Mouse (Mus musculus): ENCODE results near the gene Cdk5. TPM values are rescaled to one million over a fixed set of nuclear protein-coding genes. Genes with fewer than 3 reads are reported as not detected.

Gene Cdk5
- polyA plus RNA-seq, 2 experiments from 2014 or later: 54.8 to 58.3 TPM

DNA sequence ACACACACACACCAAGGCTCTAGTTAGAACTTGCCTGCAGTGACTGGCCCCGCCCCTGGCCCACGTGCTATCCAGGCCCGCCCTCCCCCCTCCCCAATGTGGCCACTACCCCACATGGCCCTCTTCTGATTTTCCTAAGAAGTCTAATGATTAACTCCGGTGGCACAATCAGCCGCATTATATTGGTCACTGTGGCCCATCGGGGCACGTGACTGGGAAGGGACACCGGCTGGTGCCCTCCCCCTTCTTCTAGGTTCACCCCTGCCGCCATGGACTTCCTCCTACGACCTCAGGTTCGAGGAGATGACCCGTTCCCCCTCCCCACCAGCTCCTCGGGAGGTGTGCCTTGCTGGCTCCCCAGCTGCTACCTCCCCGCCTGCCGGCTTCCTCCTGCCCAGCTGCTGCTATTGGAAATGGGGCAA, 4.7 kb upstream of the Cdk5 start:
- ATAC-seq: no peak

DNA sequence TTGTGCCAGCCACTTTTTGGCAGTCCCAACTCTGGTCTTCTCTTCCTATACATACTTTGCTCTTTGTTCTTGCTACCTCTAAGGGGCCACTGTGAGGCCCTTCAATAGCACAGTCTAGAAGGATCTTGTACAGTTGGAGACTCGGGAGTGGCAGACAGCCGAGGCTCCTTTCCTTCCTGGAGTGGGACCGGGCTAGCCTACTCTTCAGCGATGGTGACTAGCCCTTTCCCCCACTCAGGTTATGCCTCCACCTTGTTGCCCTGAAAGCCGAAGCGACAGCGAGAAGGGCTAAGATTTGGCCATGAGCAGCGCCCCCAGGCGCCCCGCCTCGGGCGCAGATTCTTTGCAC, 3.9 kb upstream of the Cdk5 start:
- ATAC-seq: no peak

DNA sequence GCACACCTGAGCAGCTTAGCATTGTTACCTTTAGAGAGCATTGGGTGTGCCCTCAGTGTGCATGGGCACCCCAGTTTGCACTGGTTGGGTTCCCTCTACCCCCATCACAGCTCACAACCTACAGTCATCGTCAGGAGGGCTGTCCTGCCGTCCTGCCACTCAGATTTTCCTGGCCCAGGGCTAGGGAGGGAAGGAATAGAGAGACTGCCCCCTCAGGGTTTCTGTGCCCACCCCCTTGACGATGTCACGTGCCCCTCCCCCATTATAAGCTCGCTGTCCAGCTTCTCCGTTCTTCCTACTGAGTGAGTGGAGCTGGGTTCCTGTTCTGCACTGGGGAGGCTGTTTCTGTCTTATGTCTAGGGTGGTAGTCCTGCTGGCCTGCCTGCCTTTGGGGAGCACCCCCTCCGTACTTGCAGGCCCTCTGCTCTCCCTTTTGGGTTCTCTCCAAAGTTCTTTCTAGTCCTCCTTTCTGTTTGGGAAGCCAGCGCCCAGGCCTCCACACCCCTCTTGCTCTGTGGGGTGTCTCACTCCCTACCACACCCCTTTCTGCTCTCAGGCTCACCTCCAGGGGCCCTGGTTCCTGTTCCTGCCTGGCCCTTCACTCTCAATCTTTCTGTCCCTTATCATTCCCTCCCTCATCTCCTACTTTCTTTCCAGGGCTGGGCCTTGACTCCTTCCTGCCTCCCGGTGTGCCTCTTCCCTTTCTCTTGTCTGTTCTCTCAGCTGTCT, 3.4 kb upstream of the Cdk5 start:
- no peak for ATAC-seq

DNA sequence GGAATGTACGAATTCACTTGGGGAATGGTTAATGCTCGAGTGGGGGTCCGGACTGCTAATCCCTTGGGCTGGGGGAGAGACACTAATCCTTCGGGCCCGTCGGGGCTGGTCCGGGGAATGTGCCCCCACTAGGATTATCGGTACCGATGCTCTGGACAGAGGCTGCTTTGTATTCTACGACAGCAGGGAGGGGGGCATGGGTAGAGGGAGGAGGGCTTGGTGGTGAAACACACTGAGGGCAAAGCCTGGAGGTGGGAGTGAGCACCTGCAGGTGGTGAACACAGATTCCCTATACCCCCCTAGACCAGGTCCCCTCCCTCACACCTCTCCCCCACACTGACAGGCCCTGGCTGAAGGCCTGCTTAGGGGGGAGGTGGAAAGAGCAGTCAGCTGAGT, 2.7 kb upstream of the Cdk5 start:
- ATAC-seq: no peak

DNA sequence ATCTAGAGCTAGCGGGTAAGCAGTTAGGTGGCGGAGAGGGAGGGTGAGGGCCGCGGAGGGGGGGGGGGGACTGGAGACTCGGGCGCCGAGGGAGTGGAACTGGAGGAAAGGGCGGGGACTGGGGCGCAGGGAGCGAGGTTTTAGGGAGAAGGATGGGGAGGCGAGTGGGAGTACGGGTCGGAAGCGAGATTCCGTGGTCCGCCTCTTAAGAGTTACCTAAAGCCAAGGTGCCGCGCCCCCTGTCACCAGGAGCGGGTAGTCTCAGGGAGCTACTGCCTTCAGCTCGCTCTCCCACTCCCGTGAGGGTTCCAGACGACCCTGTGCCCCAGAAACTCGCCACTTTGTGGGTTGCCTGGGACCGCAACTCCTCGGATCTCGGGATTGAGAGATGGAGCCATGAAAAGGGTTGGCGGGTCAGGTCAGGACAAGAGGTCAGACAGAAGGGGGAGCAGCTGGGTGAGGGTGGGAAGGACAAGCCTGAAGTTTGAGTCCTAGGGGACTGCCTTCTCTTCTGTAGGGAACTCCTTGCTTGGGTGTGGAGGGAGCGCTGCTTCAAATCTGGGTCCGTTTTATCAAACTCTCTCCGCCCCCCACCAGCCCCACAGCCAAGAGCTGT, 2.2 kb upstream of the Cdk5 start:
- ATAC-seq: no peak

DNA sequence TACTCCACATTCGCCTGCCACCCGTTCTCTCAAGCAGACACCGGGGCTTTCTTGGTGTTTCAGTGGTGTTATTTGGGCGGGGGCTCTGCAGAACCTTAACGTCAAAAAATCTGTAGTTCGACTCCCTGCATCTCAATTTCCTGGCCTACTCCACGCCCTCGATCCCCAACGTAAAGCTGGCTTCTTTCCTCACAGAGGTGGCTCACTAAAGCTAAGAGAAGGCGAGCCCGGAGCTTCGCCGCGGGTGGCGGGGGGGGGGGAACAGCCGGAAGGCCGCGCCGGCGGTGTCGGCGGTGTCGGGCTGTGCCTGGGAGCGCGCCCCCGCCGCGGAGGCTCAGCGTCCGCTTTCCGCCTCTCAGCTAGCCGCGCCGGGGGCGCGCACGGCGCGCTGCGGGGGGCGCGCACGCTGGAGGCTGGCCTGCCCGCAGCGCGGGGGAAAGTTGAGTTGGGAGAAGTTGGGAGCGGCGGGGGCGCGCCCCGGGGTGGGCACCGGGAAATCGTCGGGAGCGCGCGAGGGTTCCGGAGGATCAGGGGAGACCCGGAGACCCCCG, 1.6 kb upstream of the Cdk5 start:
- peak; percentile 41 for ATAC-seq

DNA sequence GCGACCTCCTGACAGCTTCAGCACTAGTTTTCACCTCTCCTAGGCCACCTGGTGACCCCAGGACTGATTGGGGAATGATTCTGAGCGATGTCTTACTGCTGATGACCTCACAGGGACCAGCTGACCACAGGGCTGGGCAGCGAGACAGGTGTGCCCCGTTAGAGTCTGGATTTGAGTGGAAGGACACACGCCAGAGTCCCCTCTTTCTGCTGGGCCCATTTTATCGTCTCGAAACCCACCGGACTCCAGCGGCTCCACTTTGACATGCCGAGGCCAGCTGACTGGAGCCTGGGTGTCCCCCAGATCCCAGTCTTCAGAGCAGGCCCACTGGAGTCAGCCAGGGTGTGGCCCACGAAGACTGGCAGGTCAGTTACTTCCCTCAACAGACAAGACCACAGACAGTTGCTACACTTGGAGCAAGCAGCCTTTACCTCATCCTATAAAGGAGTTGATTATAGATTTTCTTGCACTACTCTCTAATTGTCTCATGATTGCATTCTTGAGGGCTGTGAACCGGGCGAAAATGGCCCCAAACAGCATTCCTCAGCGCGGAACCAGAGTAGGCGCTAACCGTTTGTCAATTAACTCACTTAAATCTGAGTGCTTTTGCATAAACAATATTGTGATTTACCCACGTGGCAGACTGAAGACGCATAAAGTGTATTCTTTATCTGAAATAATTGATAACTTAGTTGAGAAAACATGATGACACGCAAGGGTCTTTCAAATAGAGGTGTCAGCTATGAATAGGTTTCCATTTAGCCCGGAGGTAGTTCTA, 863 bp upstream of the Cdk5 start:
- ATAC-seq: no peak

DNA sequence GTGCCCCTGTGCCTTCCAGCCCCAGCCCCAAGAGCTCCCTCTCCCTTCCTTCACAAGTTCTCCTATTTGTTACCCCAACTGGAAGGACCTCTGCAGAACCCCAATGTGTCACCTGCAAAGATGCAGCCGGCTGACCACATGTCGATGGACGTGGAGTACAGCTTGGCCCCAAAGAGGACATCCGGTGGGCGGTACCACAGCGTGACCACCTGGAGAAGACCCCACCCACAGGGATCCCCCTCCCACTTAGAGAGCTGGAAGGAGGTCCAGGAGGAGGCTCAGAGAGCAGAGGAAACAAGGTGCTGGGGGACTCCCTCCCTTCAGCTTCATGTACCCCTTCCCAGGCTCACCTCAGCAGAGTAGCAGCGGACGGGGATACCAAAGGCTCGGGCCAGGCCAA, 2.9 kb downstream of the Cdk5 start:
- no peak for ATAC-seq

DNA sequence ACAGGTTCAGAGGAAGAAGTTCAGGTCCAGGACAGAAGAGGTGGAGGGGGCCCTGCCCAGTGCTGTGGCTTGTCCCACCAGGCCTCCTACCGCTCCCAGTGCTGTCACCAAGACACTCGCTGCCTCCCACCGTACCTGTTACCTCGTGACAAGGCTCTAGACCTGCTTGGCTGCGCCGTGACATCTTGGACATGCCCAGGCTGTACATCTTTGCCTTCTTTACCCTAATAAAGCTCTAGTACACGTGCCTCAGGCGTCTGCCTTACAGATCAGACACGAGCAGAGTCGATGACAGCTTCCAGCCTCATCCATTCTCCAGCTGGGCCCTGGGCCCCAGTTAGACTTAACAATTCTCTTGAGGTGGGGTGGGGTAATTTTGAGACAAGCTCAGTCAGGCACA, 5.7 kb downstream of the Cdk5 start:
- ATAC-seq: no peak

DNA sequence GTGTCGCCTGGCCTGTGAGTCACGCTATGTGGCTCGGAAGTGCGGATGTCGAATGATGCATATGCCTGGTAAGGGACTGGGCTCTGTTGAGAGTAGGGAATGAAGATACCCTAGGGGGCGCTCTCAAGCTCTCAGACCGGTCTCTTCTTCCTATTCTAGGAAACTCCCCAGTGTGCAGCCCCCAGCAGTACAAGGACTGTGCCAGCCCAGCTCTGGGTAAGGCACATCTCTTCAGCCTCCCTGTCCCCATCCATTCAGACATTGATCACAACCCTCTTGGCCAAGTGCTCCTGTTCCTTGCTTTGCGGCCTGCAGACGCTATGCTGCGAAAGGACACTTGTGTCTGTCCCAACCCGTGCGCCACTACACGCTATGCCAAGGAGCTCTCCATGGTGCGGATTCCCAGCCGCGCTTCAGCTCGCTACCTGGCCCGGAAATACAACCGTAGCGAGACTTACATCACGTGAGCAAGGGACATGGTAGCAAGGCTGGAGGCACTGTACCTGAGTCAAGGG, 7.1 kb downstream of the Cdk5 start:
- ATAC-seq: peak; percentile 91

DNA sequence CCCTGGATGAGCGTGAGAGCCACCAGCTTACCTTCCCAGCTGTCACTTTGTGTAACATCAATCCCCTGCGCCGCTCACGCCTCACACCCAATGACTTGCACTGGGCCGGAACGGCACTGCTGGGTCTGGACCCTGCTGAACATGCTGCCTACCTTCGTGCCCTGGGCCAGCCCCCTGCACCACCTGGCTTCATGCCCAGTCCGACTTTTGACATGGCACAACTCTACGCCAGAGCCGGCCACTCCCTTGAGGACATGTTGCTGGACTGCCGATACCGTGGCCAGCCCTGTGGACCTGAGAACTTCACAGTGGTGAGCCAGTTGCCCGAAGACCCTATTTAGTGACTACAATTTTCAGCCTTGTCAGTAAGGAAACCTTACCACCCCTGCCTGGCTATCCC, 9.4 kb downstream of the Cdk5 start:
- ATAC-seq: no peak

DNA sequence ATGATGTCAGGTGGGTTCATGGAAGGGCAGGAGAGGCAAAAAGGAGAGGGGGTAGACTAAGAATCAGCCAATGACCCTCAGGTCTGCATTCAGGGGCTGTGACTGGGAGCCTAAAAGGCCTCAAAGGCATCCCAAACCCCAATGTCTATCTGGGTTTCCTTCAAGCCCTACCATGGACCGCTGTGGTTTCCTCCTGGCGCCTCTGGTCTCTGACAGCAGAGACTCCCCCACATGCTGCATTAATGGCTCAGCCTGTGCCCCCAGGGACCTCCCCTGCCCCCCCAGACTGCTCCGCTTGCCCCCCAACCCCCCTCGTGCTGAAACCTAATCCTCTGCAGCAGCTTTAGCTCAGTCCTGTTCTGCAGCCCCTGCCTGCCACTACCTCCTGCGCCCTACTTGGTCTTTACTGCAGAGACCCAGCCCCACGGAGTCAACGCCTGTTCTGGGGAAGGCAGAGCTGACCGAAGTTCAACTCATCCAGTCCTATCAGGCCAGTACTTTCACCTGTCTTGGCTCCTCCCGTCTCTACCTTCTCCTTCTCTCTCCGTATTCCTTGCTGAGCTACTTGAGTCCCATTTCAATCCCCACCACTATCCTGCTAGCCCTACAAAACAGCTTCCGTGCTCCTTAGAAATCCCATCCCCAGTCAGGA, 10.2 kb downstream of the Cdk5 start, which contains the start of gene Asic3:
Gene Asic3, plus strand, starts transcription at position 351 of the 652 bp plus-strand sequence.
- ATAC-seq: no peak

DNA sequence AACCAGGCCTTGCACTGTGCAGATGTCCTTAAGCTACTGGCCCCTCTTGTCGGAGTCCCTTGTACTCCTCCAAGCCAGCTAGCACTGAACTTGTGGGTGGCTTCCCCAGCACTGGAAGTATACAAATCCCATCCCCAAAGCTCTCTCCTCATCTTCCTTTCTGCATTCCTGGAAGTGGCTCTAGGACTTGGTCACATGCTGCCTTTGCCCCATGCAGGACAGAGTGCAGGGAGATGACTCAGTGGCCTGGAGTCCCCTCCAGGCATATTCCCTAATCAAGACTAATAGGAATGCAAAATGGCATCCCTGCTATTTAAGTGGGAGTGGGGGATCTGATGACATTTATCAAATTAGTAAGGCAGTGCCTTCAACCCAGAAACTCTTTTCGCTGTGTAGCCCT, 11.3 kb downstream of the Cdk5 start:
- ATAC-seq: no peak

DNA sequence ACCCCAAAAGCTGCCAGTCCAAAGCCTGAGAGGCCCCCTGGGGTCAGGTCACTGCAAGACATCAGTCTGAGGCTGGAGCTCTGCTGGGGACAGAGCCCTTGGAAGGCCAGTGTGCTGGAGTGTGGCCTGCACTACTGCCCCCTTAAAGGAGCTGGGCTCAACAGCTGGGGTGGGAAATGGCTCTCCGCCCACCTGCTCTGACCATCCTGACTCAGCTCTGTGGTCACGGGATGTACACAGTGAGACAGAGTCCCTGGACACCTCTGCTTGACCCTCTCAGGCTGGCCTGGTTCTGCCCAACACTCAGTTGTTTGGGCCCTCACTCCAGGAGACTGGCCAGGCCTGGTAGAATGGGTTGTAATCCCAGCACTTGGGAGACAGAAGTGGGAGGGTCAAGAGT, 13.9 kb downstream of the Cdk5 start:
- no peak for ATAC-seq

DNA sequence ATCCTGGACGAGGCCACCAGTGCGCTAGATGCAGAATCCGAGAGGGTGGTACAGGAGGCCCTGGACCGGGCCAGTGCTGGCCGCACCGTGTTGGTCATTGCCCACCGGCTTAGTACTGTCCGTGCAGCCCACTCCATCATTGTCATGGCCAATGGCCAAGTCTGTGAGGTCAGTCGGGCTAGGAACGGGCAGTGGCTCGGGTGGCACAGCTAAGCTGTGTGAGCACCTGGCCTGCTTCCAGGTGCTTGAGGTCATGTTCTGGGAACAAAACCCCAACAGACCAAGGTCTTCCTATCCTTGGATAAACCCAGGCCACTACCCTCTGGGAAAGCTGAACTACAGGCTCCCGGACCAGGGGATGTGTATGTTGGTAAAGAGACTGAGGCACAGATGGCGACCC, 14.7 kb downstream of the Cdk5 start:
- ATAC-seq: no peak

DNA sequence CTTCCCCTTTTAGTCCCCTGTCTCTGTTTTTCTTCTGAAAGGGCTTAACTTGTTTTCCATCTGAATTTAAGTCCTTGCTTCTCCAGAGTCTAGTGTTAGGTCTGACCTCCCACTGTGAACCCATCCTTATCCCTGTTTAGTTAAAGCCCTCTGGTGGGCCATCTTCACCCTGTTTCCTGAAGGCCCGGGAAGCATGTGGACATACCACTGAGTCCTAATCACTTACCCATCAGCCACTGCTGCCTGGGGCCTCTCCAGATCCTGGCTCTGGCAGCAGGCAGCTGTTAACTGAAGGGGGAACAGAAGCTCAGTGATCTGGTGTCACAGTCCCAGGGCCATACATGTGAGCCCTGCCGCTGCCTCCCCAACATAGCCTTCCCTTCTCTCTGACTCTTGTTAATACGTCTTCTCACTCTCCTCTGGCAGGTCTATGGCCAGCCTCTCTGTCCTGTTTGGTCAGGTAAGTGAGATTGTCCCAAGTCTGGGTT, 17.9 kb downstream of the Cdk5 start:
- ATAC-seq: no peak

DNA sequence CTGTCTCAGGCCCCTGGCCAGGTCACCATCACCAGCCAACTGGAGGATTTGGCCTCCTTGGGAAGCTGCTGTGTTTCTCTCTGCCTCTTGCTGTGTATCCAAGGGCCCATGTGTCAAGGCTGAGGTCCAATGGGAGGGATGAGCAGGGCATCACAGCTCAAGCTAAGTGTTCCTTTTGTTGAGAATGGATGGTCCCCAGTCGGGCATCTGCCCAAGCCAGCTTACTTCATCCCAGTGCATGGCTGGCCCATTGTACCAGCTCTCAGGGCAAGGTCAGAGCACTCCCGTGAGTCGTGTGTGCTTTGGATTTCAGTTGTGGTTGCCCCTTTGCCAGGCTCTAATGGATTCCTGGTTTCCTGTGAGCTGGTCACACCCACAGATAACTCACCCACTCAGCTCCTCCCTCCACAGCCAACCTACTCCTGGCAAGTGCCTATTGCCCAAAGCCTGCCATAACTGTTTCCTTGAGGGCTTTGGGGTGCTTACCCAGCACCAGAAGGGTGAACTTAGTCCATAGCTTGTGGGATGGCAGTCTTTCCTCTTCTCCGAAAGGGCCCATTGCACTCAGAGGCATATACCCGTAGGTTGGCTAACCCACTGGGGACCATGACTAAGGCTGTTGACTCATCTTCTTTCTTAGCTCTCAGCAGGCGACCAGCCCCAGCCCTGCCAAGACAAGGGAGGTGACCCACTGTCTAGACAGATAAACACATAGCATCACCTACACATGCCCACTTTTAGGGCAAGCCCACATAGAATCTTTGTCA, 18.6 kb downstream of the Cdk5 start:
- no peak for ATAC-seq

DNA sequence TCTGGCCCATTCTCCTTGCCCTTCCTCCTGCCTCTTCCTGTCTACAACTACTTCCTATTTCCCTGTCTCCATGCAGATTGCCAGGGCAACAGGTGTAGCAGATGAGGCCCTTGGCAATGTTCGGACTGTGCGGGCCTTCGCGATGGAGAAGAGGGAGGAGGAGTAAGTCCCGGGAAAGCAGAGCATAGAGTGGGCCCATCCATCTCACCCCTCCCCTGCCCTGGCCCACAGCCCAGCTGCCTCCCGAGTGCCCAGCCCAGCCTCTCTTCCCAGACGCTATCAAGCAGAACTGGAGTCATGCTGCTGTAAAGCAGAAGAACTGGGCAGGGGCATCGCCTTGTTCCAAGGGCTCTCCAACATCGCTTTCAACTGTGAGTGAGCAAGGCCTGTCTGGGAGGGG, 21.4 kb downstream of the Cdk5 start:
- no peak for ATAC-seq

DNA sequence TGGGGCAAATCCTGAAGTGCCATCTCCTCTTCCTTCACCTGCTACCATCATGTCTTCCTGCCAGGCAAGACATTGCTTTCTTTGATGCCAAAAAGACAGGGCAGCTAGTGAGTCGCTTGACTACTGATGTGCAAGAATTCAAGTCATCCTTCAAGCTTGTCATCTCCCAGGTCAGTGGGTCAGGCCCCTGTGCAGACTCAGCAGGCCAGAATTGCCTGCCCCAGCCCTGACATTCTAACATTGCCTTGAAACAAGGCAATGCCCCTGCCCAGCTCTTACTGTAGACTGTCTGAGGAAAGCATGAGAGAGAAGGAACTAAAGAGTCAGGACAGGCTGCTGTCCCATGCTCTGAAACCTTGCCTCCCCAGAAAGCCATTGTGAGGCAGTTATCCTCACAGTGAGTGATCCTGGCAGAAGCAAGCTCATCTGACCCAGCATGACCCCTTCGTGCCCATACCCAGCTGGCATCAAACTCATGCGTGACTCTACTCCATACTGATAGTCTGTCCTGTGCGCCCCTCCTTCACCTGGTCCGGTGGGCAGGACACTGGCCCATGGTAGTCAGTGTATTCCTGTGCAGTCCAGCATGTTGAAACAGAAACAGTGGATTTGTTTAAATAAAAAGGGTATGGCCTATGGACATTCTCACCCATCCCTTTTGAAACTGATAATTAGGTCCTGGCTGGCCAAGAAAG, 22.3 kb downstream of the Cdk5 start:
- ATAC-seq: no peak

DNA sequence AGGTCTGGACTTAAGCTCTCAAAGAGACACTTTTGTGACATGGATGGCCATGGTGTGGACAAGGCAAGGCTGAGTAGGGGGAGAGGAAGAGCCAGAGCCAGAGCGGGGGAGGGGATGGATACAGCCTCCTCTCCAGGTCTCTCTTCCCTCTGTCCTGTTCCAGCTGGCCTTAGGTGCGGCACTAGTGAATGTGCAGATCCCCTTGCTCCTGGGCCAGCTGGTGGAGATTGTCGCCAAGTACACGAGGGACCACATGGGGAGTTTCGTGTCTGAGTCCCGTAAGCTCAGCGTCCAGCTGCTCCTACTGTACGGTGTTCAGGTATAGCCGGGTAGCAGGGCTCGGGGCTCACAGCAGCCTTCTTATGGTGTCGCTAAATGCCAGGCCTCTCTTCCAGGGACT, 23.0 kb downstream of the Cdk5 start:
- no peak for ATAC-seq

DNA sequence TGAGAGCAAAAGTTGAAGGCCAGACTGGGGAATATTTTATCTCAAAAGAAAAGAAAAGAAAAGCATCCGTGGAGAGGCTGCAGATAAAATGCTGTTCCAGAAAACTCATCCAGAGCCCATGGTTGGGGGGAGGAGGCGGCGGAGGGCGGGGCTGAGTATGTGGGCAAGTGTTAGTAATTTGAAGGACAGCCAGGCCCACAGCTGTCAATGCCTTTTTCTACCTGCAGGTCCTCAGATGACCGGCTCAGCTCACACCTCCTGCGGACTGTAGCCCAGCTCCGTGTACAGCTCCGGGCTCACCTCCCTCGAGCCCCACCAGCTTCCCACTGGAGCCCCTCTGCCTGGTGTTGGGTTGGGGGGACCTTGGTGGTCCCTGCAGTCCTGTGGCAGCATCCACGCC, 23.6 kb downstream of the Cdk5 start:
- ATAC-seq: no peak
